17 mouse cellular contexts compared by ENCODE assay signal in genomic region chr3:92147420-92147819, GRCm38 (mm10). TPM values are rescaled to one million over a fixed set of nuclear protein-coding genes. Genes with fewer than 3 reads are reported as not detected.
DNase-seq lines count a peak whose midpoint lies in the region; ATAC-seq and TF ChIP-seq lines count a peak whose summit lies in the region.
"Had no signal": no experiment of that assay in that cellular context is flagged by ENCODE, and none has a peak within 500 bp of the region (broad histone marks: within the 10 kb centered on the region; RNA-seq: fewer than 3 reads in every experiment).

No protein-coding gene starts in this region.

- WGBS in kidney, embryonic 16.5 days, result 16% methylated on average over 2 of the region's 2 CpGs
- WGBS in kidney, postnatal 0 days, result 11% methylated on average over 2 of the region's 2 CpGs

- no peak overlapping the region for H3K4me2 ChIP-seq in kidney, embryonic 16.5 days (replicated peaks; ENCODE audit: low read depth, low read length)
- H3K4me2 ChIP-seq in kidney, postnatal 0 days (ENCODE audit: low read length), result no peak overlapping the region
- H3K4me2 ChIP-seq: heart, embryonic 13.5 days; neural tube, embryonic 13.5 days; stomach, embryonic 15.5 days had no signal

- H3K27ac ChIP-seq in kidney, embryonic 16.5 days (ENCODE audit: low read length), result no peak overlapping the region
- H3K27ac ChIP-seq in kidney, postnatal 0 days, result no peak overlapping the region
- H3K27ac ChIP-seq: heart, embryonic 13.5 days; neural tube, embryonic 13.5 days; stomach, embryonic 15.5 days had no signal

- no peaks in the 10 kb centered on the region for H3K27me3 ChIP-seq in kidney, embryonic 16.5 days (ENCODE audit: insufficient read depth, low read length)
- H3K27me3 ChIP-seq in E14TG2a.4 (ENCODE audit: insufficient read depth, low read length), result no peaks in the 10 kb centered on the region
- no peaks in the 10 kb centered on the region for H3K27me3 ChIP-seq in kidney, postnatal 0 days (ENCODE audit: insufficient read depth, low read length)
- H3K27me3 ChIP-seq: heart, embryonic 13.5 days; neural tube, embryonic 13.5 days; stomach, embryonic 15.5 days had no signal

- H3K36me3 ChIP-seq in kidney, embryonic 16.5 days (ENCODE audit: insufficient read depth, low read length), result no peaks in the 10 kb centered on the region
- H3K36me3 ChIP-seq in E14TG2a.4 (ENCODE audit: insufficient read depth, low read length), result no peaks in the 10 kb centered on the region
- H3K36me3 ChIP-seq in kidney, postnatal 0 days (ENCODE audit: insufficient read depth, low read length), result no peaks in the 10 kb centered on the region
- H3K36me3 ChIP-seq: heart, embryonic 13.5 days; neural tube, embryonic 13.5 days; stomach, embryonic 15.5 days had no signal

- peak; percentile 26 for TF ChIP-seq CTCF in E14TG2a.4 (conservative IDR thresholded peaks at IDR 0.05; ENCODE audit: low read length)
- TF ChIP-seq CTCF in kidney, postnatal 0 days (IDR thresholded peaks at IDR 0.05; ENCODE audit: low read depth), result peak; percentile 62

- H3K4me1 ChIP-seq in kidney, embryonic 16.5 days (ENCODE audit: insufficient read depth, low read length), result 0 out of 2 replicates have a peak, but pooled peaks cover 3% of the 10 kb centered on the region
- no peaks in the 10 kb centered on the region for H3K4me1 ChIP-seq in E14TG2a.4 (replicated peaks; ENCODE audit: low read depth, low read length)
- H3K4me1 ChIP-seq in kidney, postnatal 0 days (replicated peaks; ENCODE audit: insufficient read depth, low read length), result no peaks in the 10 kb centered on the region
- H3K4me1 ChIP-seq: heart, embryonic 13.5 days; neural tube, embryonic 13.5 days; stomach, embryonic 15.5 days had no signal

- no peak overlapping the region for H3K9ac ChIP-seq in kidney, embryonic 16.5 days (replicated peaks; ENCODE audit: low read length)
- no peak overlapping the region for H3K9ac ChIP-seq in kidney, postnatal 0 days (ENCODE audit: low read depth, low read length)
- H3K9ac ChIP-seq: heart, embryonic 13.5 days; neural tube, embryonic 13.5 days; stomach, embryonic 15.5 days had no signal

- H3K4me3 ChIP-seq in kidney, embryonic 16.5 days (ENCODE audit: low read length), result no peak overlapping the region
- no peak overlapping the region for H3K4me3 ChIP-seq in E14TG2a.4 (replicated peaks; ENCODE audit: low read length)
- H3K4me3 ChIP-seq in kidney, postnatal 0 days (replicated peaks; ENCODE audit: low read depth, low read length), result no peak overlapping the region
- H3K4me3 ChIP-seq: erythroblast, embryonic 14.5 days; heart, embryonic 13.5 days; neural tube, embryonic 13.5 days; stomach, embryonic 15.5 days had no signal

- ATAC-seq in kidney, embryonic 16.5 days (ENCODE audit: low FRiP score, low TSS enrichment), result no peak
- no peak for ATAC-seq in kidney, postnatal 0 days (replicated peaks; ENCODE audit: low FRiP score, low read depth)

- H3K9me3 ChIP-seq in kidney, embryonic 16.5 days (ENCODE audit: low read length), result no peaks in the 10 kb centered on the region
- no peaks in the 10 kb centered on the region for H3K9me3 ChIP-seq in E14TG2a.4 (ENCODE audit: low read length)
- H3K9me3 ChIP-seq in kidney, postnatal 0 days (replicated peaks; ENCODE audit: low read length), result no peaks in the 10 kb centered on the region
- H3K9me3 ChIP-seq: heart, embryonic 13.5 days; neural tube, embryonic 13.5 days; stomach, embryonic 15.5 days had no signal

- peak; percentile 43 for DNase-seq in kidney, adult 9 months
- DNase-seq in R1 (ENCODE audit: low read depth, low spot score), result peak; percentile 36
- DNase-seq in kidney, postnatal 0 days (ENCODE audit: low spot score), result peak; percentile 49
- DNase-seq in frontal cortex, postnatal 25 days (ENCODE audit: low spot score in 2 of 2), result no peak
- DNase-seq in adrenal gland, postnatal 25 days, result no peak
- DNase-seq: cerebellum, adult 9-10 months; gastrocnemius, postnatal 10 days; right cerebral cortex, postnatal 14 days had no signal

RNA-seq across cellular contexts. Expression of gene Lelp1, which starts 4.9 kb away (rescaled TPM):
- polyA plus RNA-seq in kidney, embryonic 16.5 days (2015; fragmentation: Nextera tagmentation; extraction: Ambion mirVana), result not detected in 2 replicates
- polyA plus RNA-seq in kidney, postnatal 0 days (2015; fragmentation: Nextera tagmentation; extraction: Ambion mirVana), result not detected in 2 replicates
- total RNA-seq in adrenal gland, postnatal 25 days (2021), result not detected in 2 replicates
- total RNA-seq: gastrocnemius, postnatal 10 days; left cerebral cortex, postnatal 14 days had no signal
- polyA plus RNA-seq: erythroblast, embryonic 14.5 days; heart, embryonic 13.5 days; liver, embryonic 16.5 days; neural tube, embryonic 13.5 days; stomach, embryonic 15.5 days; urinary bladder, adult 2 months had no signal

RNA-seq across cellular contexts. Expression of gene Prr9, which starts 23.7 kb away (rescaled TPM):
- not detected in 2 replicates for polyA plus RNA-seq in kidney, embryonic 16.5 days (2015; fragmentation: Nextera tagmentation; extraction: Ambion mirVana)
- not detected in 2 replicates for polyA plus RNA-seq in kidney, postnatal 0 days (2015; fragmentation: Nextera tagmentation; extraction: Ambion mirVana)
- not detected in 2 replicates for total RNA-seq in adrenal gland, postnatal 25 days (2021)
- total RNA-seq: left cerebral cortex, postnatal 14 days had no signal
- polyA plus RNA-seq: erythroblast, embryonic 14.5 days; heart, embryonic 13.5 days; liver, embryonic 16.5 days; neural tube, embryonic 13.5 days; stomach, embryonic 15.5 days; urinary bladder, adult 2 months had no signal

Comparison
In these comparisons a context has a peak if more than half of its experiments do, and no peak if none do; other contexts are left out.
1. DNase-seq: peak in kidney, adult 9 months (single experiment), R1 (single experiment) and kidney, postnatal 0 days (single experiment); none in frontal cortex, postnatal 25 days (0 of 2) and adrenal gland, postnatal 25 days (single experiment).